Mouse (Mus musculus) granulocyte monocyte progenitor cell, adult 5-6 weeks (primary cell): ENCODE data around the gene Slc43a2. TPM values are rescaled to one million over a fixed set of nuclear protein-coding genes. Genes with fewer than 3 reads are reported as not detected.
A peak's percentile ranks its signal among the peaks of the same experiment; 100 is the strongest.

Experiments
- ATAC-seq: replicated peaks from 2 replicates; pipeline ENCODE4 v1.8.0; 2016; ENCODE audit warnings: mild to moderate bottlenecking, moderate TSS enrichment, inconsistent platforms; ENCODE audit not compliant: poor library complexity, severe bottlenecking
- total RNA-seq, 2 experiments: library from RNA; stranded (forward) in 1 of 2; stranded (reverse) in 1 of 2; fragments of 200-712, 200-1000 nt in 1 of 2; fragments of >200 nt in 1 of 2; fragmentation: Nextera tagmentation in 1 of 2; gene quantifications; 2 replicates each; pipeline ENCODE4 v1.2.3; 2014 to 2017

Gene Slc43a2
- total RNA-seq, 2 experiments from 2014 or later: 6.2 to 12.7 TPM

GRCm38 (mm10) chr11:75526943-75527342 is 4.6 kb upstream of the Slc43a2 start:
- ATAC-seq: no peak

- no peak for ATAC-seq
Observed at GRCm38 (mm10) chr11:75529771-75530170, 1.7 kb upstream of the Slc43a2 start.

GRCm38 (mm10) chr11:75530325-75530724 is 1.2 kb upstream of the Slc43a2 start:
- peak; percentile 58 for ATAC-seq

GRCm38 (mm10) chr11:75530845-75531373 is 585 bp upstream of the Slc43a2 start:
- peak; percentile 1; the same call in 1 of the 2 replicates for ATAC-seq

GRCm38 (mm10) chr11:75532340-75533277 is 1.1 kb downstream of the Slc43a2 start:
- ATAC-seq: peak; percentile 41

- 0 out of 2 replicates have a peak, but pooled peaks have one; percentile 14 for ATAC-seq
Observed at GRCm38 (mm10) chr11:75533314-75534015, 2.0 kb downstream of the Slc43a2 start.

GRCm38 (mm10) chr11:75534286-75535033 is 3.0 kb downstream of the Slc43a2 start:
- no peak for ATAC-seq

GRCm38 (mm10) chr11:75535106-75535795 is 3.8 kb downstream of the Slc43a2 start:
- ATAC-seq: no peak

GRCm38 (mm10) chr11:75536255-75537024 is 4.9 kb downstream of the Slc43a2 start:
- no peak for ATAC-seq

GRCm38 (mm10) chr11:75537025-75537414 is 5.5 kb downstream of the Slc43a2 start:
- ATAC-seq: no peak

GRCm38 (mm10) chr11:75537491-75538183 is 6.1 kb downstream of the Slc43a2 start:
- no peak for ATAC-seq

GRCm38 (mm10) chr11:75538184-75538969 is 6.9 kb downstream of the Slc43a2 start:
- no peak for ATAC-seq

- no peak for ATAC-seq
Observed at GRCm38 (mm10) chr11:75538970-75539299, 7.4 kb downstream of the Slc43a2 start.

- ATAC-seq: no peak
Observed at GRCm38 (mm10) chr11:75540209-75540608, 8.7 kb downstream of the Slc43a2 start.

GRCm38 (mm10) chr11:75540710-75541581 is 9.5 kb downstream of the Slc43a2 start:
- peak; percentile 87 for ATAC-seq

GRCm38 (mm10) chr11:75544713-75545112 is 13.2 kb downstream of the Slc43a2 start:
- ATAC-seq: no peak

- ATAC-seq: no peak
Observed at GRCm38 (mm10) chr11:75546057-75546456, 14.6 kb downstream of the Slc43a2 start.
